Mouse (Mus musculus): ENCODE measurements at regions not wholly inside any gene's neighbourhood (a gene's known extent, or its start where the extent isn't known, plus 50 kb on each side); places are given as distances from the start of the nearest gene placed in this dataset.
"Not testable (repeated sequence)": the region's sequence is repeated elsewhere in the genome, so short reads cannot be mapped to it uniquely, and the experiment has no call there.

DNA sequence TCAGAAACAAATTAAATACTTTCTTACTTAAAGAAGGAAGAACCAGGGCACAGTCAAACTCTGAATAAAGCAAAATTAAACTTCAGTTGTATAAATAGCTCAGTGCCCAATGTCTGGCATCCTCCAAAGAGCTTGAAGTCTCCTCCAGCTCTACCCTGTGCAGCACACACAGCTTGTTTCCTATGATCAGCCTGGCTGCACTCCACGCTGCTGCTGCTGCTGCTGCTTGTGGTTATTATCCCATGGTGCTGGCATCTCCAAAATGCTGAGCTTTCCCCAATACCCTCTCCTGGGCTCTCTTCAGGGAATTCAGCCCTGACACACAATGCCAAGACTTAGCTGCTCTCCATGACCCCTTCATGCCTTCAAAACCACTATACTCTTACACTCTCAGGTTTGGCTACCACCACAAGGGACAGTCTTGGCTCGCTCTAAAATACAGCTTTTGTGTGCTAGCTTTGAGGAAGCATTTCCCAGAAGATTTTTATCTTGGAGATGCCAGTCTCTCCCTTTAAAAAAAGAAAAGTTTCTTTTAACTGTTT is 121.0 kb downstream of the Rab10 start:
- H3K27me3 ChIP-seq (replicated peaks); H3K79me2 ChIP-seq (replicated peaks; ENCODE audit: control insufficient read depth, extremely low read depth, insufficient read depth, poor library complexity, severe bottlenecking); in situ Hi-C loops (cut with MboI; ENCODE audit: low pct_ligation_motif_present, low pct_unique_long_range_greater_than_20kb, low sequenced_read_pairs); DNase-seq (ENCODE audit: extremely low read depth); H3K36me3 ChIP-seq (replicated peaks in 1 of 2; ENCODE audit: control insufficient read depth in 1 of 2, insufficient read depth in 1 of 2, low read length in 1 of 2); H3K4me3 ChIP-seq (replicated peaks in 1 of 3; ENCODE audit: low read depth in 2 of 3, low read length in 2 of 3, poor library complexity in 1 of 3); H3K9me3 ChIP-seq (replicated peaks; ENCODE audit: low read length); H3K27ac ChIP-seq (ENCODE audit: insufficient read depth, low read depth); H3K9ac ChIP-seq (ENCODE audit: insufficient read depth, low read depth); dilution Hi-C loops (cut with MboI; ENCODE audit: extremely low pct_ligation_motif_present, extremely low pct_unique_long_range_greater_than_20kb, low sequenced_read_pairs); H3K4me1 ChIP-seq (ENCODE audit: control insufficient read depth in 1 of 2, insufficient read depth in 2 of 2); H3K4me2 ChIP-seq (ENCODE audit: insufficient read depth, low read depth, poor library complexity, severe bottlenecking): not testable (repeated sequence)

DNA sequence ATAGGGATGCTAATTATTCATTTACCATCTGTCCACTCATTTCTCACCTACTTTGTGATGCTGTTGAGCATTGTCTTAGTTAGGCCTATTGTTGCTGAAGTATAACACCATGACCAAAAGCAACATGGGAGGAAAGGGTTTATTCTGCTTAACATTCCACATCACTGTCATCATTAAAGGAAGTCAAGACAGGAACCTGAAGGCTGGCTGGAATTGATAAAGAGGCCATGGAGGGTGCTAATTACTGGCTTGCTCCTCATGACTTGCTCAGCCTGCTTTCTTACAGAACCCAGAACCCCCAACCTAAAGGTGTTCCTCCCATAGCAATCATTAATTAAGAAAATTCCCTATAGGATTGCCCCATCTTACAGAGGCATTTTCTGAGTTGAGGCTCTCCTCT is 121.6 kb downstream of the Rab10 start:
- dilution Hi-C loops (cut with MboI; ENCODE audit: extremely low pct_ligation_motif_present, extremely low pct_unique_long_range_greater_than_20kb, low sequenced_read_pairs) = no loop called here
- no peak overlapping the region for H3K4me3 ChIP-seq (replicated peaks in 1 of 3; ENCODE audit: low read depth in 2 of 3, low read length in 2 of 3, poor library complexity in 1 of 3)
- H3K4me1 ChIP-seq (ENCODE audit: control insufficient read depth in 1 of 2, insufficient read depth in 2 of 2) = no peaks in the 10 kb centered on the region
- no peaks in the 10 kb centered on the region for H3K9me3 ChIP-seq (replicated peaks; ENCODE audit: low read length)
- H3K79me2 ChIP-seq (replicated peaks; ENCODE audit: control insufficient read depth, extremely low read depth, insufficient read depth, poor library complexity, severe bottlenecking) = no peaks in the 10 kb centered on the region
- H3K4me2 ChIP-seq (ENCODE audit: insufficient read depth, low read depth, poor library complexity, severe bottlenecking) = no peak overlapping the region
- in situ Hi-C loops (cut with MboI; ENCODE audit: low pct_ligation_motif_present, low pct_unique_long_range_greater_than_20kb, low sequenced_read_pairs) = no loop called here
- no peak overlapping the region for H3K27ac ChIP-seq (ENCODE audit: insufficient read depth, low read depth)
- DNase-seq (ENCODE audit: extremely low read depth) = no peak
- H3K36me3 ChIP-seq (replicated peaks in 1 of 2; ENCODE audit: control insufficient read depth in 1 of 2, insufficient read depth in 1 of 2, low read length in 1 of 2) = no peaks in the 10 kb centered on the region
- no peak for TF ChIP-seq SMC3 (IDR thresholded peaks at IDR 0.05; ENCODE audit: low read depth, low read length)
- no peak for TF ChIP-seq KAT2A (IDR thresholded peaks at IDR 0.05; ENCODE audit: insufficient replicate concordance, low read length)
- TF ChIP-seq ZMIZ1 (IDR thresholded peaks at IDR 0.05; ENCODE audit: low read depth, low read length) = no peak
- TF ChIP-seq POLR2A (IDR thresholded peaks at IDR 0.05; ENCODE audit: low read depth, low read length) = no peak
- no peak overlapping the region for H3K9ac ChIP-seq (ENCODE audit: insufficient read depth, low read depth)
- no peaks in the 10 kb centered on the region for H3K27me3 ChIP-seq (replicated peaks)

GRCm38 (mm10) chr12:3173325-3173724 is 136.4 kb downstream of the Rab10 start:
- no peaks in the 10 kb centered on the region for H3K4me1 ChIP-seq (ENCODE audit: control insufficient read depth in 1 of 2, insufficient read depth in 2 of 2)
- no peak overlapping the region for H3K4me3 ChIP-seq (replicated peaks in 1 of 3; ENCODE audit: low read depth in 2 of 3, low read length in 2 of 3, poor library complexity in 1 of 3)

DNA sequence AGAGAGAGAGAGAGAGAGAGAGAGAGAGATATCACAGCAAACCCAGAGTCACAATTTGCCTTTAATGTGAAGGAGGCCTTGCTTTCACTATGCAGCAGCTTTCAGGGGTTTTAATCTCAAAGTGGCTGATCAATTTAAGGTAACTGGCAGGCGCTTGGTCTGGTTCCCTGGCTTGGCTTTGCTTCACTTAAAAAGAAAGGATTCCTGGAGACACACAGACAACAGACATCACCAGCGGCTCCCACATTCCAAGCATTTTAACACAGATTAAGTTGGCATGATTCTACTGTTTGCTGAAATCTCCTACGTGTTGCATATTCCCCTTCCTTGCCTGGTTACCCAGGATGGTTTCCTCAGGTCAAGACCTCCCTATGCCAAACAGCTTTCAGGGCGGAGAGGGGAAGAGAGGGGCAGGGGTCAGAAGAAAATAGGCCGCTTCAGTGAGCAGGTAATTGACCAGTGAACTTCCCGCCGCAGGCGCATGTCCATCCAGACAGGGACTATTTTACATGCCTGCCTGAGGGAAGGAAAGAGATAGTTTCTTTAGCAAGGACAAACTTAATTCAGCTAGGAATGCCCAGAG is 140.0 kb downstream of the Rab10 start:
- H3K79me2 ChIP-seq (replicated peaks; ENCODE audit: control insufficient read depth, extremely low read depth, insufficient read depth, poor library complexity, severe bottlenecking); DNase-seq (ENCODE audit: extremely low read depth); dilution Hi-C loops (cut with MboI; ENCODE audit: extremely low pct_ligation_motif_present, extremely low pct_unique_long_range_greater_than_20kb, low sequenced_read_pairs); H3K27me3 ChIP-seq (replicated peaks); H3K4me2 ChIP-seq (ENCODE audit: insufficient read depth, low read depth, poor library complexity, severe bottlenecking); in situ Hi-C loops (cut with MboI; ENCODE audit: low pct_ligation_motif_present, low pct_unique_long_range_greater_than_20kb, low sequenced_read_pairs); H3K9ac ChIP-seq (ENCODE audit: insufficient read depth, low read depth); H3K9me3 ChIP-seq (replicated peaks; ENCODE audit: low read length); H3K27ac ChIP-seq (ENCODE audit: insufficient read depth, low read depth); H3K4me3 ChIP-seq (replicated peaks in 1 of 3; ENCODE audit: low read depth in 2 of 3, low read length in 2 of 3, poor library complexity in 1 of 3); H3K36me3 ChIP-seq (replicated peaks in 1 of 2; ENCODE audit: control insufficient read depth in 1 of 2, insufficient read depth in 1 of 2, low read length in 1 of 2); H3K4me1 ChIP-seq (ENCODE audit: control insufficient read depth in 1 of 2, insufficient read depth in 2 of 2): not testable (repeated sequence)

More at GRCm38 (mm10) chr12:3173325-3173724, 136.4 kb downstream of the Rab10 start:
- no peak for TF ChIP-seq ZKSCAN1 (IDR thresholded peaks at IDR 0.05; ENCODE audit: borderline replicate concordance, low read depth, low read length)
- TF ChIP-seq MYC (IDR thresholded peaks at IDR 0.05; ENCODE audit: low read depth, low read length) = no peak
- no peak for TF ChIP-seq USF1 (IDR thresholded peaks at IDR 0.05; ENCODE audit: low read depth, low read length)
- no peak for TF ChIP-seq RCOR1 (conservative IDR thresholded peaks at IDR 0.05; ENCODE audit: low read depth, low read length)
- no peak for TF ChIP-seq E2F4 (IDR thresholded peaks at IDR 0.05; ENCODE audit: insufficient replicate concordance, low read depth, low read length)
- no peak for TF ChIP-seq CTCF (conservative IDR thresholded peaks at IDR 0.05 in 1 of 2, IDR thresholded peaks at IDR 0.05 in 1 of 2; ENCODE audit: low read depth in 2 of 2, low read length in 2 of 2)
- Histone ChIP-seq H3K79me2 (replicated peaks; ENCODE audit: control insufficient read depth, extremely low read depth, insufficient read depth, poor library complexity, severe bottlenecking) (no peaks in the 10 kb centered on the region), H3K9ac (ENCODE audit: insufficient read depth, low read depth) (no peak overlapping the region), H3K27ac (ENCODE audit: insufficient read depth, low read depth) (no peak overlapping the region), H3K27me3 (replicated peaks) (no peaks in the 10 kb centered on the region), H3K9me3 (replicated peaks; ENCODE audit: low read length) (no peaks in the 10 kb centered on the region), H3K4me2 (ENCODE audit: insufficient read depth, low read depth, poor library complexity, severe bottlenecking) (no peak overlapping the region), H3K36me3 (replicated peaks in 1 of 2; ENCODE audit: control insufficient read depth in 1 of 2, insufficient read depth in 1 of 2, low read length in 1 of 2) (no peaks in the 10 kb centered on the region)
- dilution Hi-C loops (cut with MboI; ENCODE audit: extremely low pct_ligation_motif_present, extremely low pct_unique_long_range_greater_than_20kb, low sequenced_read_pairs) (no loop called here), in situ Hi-C loops (cut with MboI; ENCODE audit: low pct_ligation_motif_present, low pct_unique_long_range_greater_than_20kb, low sequenced_read_pairs) (no loop called here)
- DNase-seq (ENCODE audit: extremely low read depth) = no peak

- in situ Hi-C loops (cut with MboI; ENCODE audit: low pct_ligation_motif_present, low pct_unique_long_range_greater_than_20kb, low sequenced_read_pairs); H3K4me3 ChIP-seq (replicated peaks in 1 of 3; ENCODE audit: low read depth in 2 of 3, low read length in 2 of 3, poor library complexity in 1 of 3); H3K4me2 ChIP-seq (ENCODE audit: insufficient read depth, low read depth, poor library complexity, severe bottlenecking); H3K9me3 ChIP-seq (replicated peaks; ENCODE audit: low read length); H3K4me1 ChIP-seq (ENCODE audit: control insufficient read depth in 1 of 2, insufficient read depth in 2 of 2); H3K9ac ChIP-seq (ENCODE audit: insufficient read depth, low read depth); H3K27me3 ChIP-seq (replicated peaks); DNase-seq (ENCODE audit: extremely low read depth); dilution Hi-C loops (cut with MboI; ENCODE audit: extremely low pct_ligation_motif_present, extremely low pct_unique_long_range_greater_than_20kb, low sequenced_read_pairs); H3K36me3 ChIP-seq (replicated peaks in 1 of 2; ENCODE audit: control insufficient read depth in 1 of 2, insufficient read depth in 1 of 2, low read length in 1 of 2); H3K79me2 ChIP-seq (replicated peaks; ENCODE audit: control insufficient read depth, extremely low read depth, insufficient read depth, poor library complexity, severe bottlenecking); H3K27ac ChIP-seq (ENCODE audit: insufficient read depth, low read depth): not testable (repeated sequence)
Observed at GRCm38 (mm10) chr12:3161666-3162065, 148.1 kb downstream of the Rab10 start.

All from CH12.LX (cell line).